Mouse (Mus musculus) cortical plate, adult 2 months (tissue): ENCODE data around the gene Slc25a44. TPM values are rescaled to one million over a fixed set of nuclear protein-coding genes. Genes with fewer than 3 reads are reported as not detected.

Source experiments
- H3K27ac ChIP-seq: fragments of 200-500 bp; 2 replicates; pipeline ENCODE4 v1.5.1; 2012; ENCODE audit warnings: low read length, control low read depth, inconsistent platforms; ENCODE audit not compliant: insufficient read depth
- H3K4me1 ChIP-seq: fragments of 200-500 bp; 2 replicates; pipeline ENCODE4 v1.6.1; 2011; ENCODE audit warnings: low read length; ENCODE audit not compliant: control insufficient read depth, insufficient read depth
- H3K4me3 ChIP-seq: fragments of 200-500 bp; 2 replicates; pipeline ENCODE4 v1.5.1; 2011; ENCODE audit warnings: mild to moderate bottlenecking, low read length, control low read depth; ENCODE audit not compliant: insufficient read depth
- CTCF ChIP-seq: fragments of 200-500 bp; IDR thresholded peaks from 2 replicates; pipeline ENCODE4 v1.5.1; 2011; ENCODE audit warnings: mild to moderate bottlenecking, control low read depth, low read length; ENCODE audit not compliant: insufficient read depth; ENCODE audit errors: extremely low read depth
- POLR2A ChIP-seq: fragments of 200-500 bp; IDR thresholded peaks from 2 replicates; pipeline ENCODE4 v1.6.1; 2011; ENCODE audit warnings: mild to moderate bottlenecking, low read length, control low read depth; ENCODE audit not compliant: insufficient read depth; ENCODE audit errors: extremely low read depth
- polyA plus RNA-seq: library from polyadenylated mRNA; depleted of rRNA; stranded (reverse); fragments of >200 nt; gene quantifications from 2 replicates; pipeline ENCODE4 v1.2.3, GENCODE M21; 2012; rRNA removed

Slc25a44 gene
- polyA plus RNA-seq = 76.3 and 76.4 TPM in 2 replicates

DNA sequence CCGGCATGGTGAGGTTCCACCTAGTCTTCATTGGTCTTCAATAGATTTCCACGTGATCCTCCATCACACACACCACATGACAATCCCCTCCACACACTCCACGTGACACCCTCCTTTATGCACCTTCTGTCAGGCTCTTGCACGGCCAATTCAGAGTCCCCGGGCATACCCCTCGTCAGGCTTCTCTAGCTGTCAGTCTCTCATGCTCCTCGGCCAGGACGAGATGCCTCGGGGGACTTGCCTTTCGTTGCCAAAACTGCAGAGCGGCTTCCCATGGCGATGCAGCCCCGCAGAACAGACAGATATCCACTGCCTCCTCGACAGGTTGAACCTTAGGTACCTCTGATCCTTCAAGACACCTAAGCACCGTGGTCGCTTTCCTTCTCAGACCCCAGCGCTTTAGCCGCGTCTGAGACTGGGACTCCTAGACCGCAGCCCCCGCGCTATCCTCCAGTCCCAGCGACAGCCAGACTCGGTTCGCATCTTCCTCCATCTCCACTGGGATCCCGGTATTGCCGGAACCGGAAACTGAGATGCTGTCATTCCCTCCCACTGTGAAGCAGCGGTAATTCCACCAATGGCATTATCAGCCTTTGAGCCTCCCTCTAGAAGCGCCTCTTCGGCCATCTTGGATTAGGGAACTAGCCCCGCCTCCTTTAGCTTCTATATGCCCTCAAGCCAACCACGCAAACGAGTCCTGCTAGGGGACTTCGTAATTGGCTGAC, at the start of gene Slc25a44:
Gene Slc25a44, minus strand, starts transcription at position 535 of the 725 bp plus-strand sequence.
- H3K4me3 ChIP-seq = peak within 1 kb of the TSS; percentile 70
- H3K4me1 ChIP-seq = peaks cover 8% of the 10 kb centered on the region
- TF ChIP-seq CTCF (no peak), POLR2A (peak; percentile 99)
- H3K27ac ChIP-seq = no peak within 1 kb of the TSS

DNA sequence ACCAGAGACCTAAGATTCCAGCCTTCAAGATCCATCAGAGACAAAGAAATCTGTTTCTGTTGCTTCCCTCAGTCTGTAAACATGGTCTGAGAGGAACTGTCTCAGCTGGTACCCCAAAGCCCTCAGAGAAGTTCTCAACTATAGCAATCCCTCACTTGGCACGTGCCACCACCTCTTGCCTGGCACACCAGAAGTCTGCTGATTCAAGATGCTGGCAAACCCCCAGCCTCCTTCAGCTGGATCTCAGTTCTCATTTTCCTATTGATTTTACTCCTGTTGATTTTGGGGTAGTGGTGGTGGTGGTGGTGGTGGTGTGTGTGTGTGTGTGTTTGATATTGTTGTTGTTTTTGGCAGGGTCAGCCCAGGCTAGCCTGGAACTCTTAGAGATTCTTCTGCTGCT, 48.6 kb upstream of the Slc25a44 start:
- no peak for TF ChIP-seq POLR2A
- TF ChIP-seq CTCF = no peak
- H3K27ac ChIP-seq = no peak overlapping the region
- no peak overlapping the region for H3K4me3 ChIP-seq
- no peaks in the 10 kb centered on the region for H3K4me1 ChIP-seq

DNA sequence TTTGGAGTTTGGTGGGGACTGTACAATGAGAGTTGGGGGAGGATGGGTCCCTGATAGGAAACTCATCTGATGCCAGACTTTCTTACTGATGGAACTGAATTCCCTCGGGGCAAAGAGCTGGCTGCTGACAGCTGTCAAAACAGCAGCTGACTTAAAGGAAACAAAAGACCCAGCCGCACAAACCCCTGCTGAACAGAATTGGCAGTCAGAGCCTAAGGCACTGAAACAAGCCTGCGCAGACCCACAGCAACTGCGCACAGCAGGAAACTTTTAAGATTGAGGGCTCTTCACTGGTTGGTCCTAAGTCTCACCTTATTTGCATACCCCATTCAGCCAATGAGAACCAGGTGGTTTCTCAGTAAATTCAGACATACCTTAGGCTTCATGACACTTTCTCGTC, 48.1 kb upstream of the Slc25a44 start:
- Histone ChIP-seq H3K4me3 (no peak overlapping the region), H3K27ac (no peak overlapping the region), H3K4me1 (no peaks in the 10 kb centered on the region)
- TF ChIP-seq POLR2A (no peak), CTCF (no peak)

DNA sequence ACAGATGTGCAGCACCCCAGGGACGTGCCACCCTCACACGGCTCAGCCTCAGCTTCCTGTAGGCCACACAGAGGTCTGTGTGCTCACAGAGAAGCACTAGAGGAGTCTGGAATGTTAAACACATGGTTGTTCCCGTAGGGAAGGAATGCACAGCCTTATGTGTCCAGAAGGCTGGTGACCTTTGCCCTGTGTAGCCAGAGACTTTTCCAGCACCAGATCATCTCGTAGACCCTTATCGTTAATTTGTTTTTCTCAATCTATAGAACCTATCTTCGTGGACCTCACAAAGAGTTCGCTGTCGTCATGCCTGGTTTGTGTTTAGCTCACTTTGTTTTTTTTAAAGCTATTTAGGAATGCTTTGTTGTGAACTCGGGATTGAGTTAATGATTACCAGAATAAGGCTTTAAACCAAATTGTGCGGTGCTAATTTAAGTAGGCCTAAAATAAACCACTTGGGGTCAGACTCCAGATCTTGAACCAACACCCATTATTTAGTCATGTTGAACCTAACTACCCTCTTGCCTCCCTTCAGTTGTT, 46.1 kb upstream of the Slc25a44 start:
- Histone ChIP-seq H3K4me3 (no peak overlapping the region), H3K4me1 (no peaks in the 10 kb centered on the region), H3K27ac (no peak overlapping the region)
- TF ChIP-seq CTCF (no peak), POLR2A (no peak)

DNA sequence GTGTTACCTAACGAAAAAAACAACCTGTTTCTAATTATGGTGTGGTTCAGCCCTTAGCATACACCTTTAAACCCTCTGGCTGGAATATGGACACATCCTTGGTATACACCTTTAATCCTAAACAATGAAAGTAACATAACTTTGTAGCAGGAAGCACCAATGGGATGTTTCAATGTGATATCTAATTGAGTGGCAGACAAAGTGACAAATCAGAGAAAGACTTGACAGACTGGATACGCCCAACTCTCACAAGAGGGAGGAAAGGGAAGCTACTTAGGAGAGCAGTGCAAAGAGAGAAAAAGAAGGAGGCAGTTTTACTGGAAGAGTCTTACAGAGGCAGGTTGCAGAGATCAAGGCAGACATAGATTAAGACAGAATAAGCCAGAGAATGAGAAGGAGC, 44.5 kb upstream of the Slc25a44 start:
- TF ChIP-seq POLR2A (no peak), CTCF (no peak)
- Histone ChIP-seq H3K4me1 (no peaks in the 10 kb centered on the region), H3K4me3 (no peak overlapping the region), H3K27ac (no peak overlapping the region)

DNA sequence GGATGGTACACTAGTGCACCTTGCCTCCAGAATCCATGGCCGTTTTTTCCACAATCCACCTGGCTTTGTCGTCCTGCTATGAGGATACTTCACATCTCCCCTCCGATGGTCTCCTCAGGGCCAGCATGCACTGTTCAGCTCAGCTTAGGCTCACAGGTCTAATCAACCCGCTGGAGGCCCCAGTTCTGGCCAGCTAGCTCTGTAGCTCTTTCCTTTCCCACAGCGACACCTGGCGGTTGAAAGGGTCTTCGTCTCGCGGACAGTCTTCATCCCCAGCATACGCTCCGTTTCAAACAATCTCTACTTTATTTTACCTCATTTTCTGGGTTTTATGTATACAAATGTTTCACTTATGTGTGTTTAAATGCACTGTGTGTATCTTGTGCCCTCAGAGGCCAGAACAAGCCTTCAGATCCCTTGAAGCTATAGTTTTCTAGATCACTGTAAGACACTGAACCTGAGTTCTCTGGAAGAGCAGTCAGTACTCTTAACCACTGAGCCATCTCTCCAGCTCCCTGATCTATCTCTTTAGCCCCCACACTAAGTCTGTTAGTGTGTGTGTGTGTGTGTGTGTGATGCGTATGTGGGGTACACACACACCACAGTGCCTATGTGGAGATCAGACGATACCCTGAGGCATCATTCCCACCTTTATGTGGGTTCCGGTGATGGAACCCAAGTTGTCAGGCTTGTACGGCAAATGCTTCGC, 42.3 kb upstream of the Slc25a44 start:
- Histone ChIP-seq H3K4me1 (no peaks in the 10 kb centered on the region), H3K4me3 (no peak overlapping the region), H3K27ac (no peak overlapping the region)
- TF ChIP-seq POLR2A (no peak), CTCF (peak; percentile 92)

DNA sequence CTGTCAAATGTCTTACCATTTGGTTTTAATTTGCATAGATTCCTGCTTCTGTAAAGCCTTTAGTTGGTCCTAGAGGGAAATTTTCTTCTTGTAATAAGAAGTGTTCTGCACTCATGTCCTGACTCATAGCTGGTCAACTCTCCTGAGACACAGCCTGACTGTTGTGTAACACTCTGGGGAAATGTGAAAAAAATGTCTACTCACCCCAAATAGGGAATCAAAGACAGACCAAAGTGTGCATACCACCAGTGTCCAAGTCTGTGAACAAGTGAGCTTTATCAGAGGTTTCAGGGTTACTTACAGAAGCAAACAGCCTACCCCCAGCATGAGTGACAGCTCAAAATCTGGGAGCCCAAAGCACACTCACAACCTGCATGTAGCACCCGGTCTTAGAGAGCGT, 40.2 kb upstream of the Slc25a44 start:
- H3K4me1 ChIP-seq = no peaks in the 10 kb centered on the region
- H3K27ac ChIP-seq = no peak overlapping the region
- no peak overlapping the region for H3K4me3 ChIP-seq
- TF ChIP-seq POLR2A = no peak
- no peak for TF ChIP-seq CTCF

DNA sequence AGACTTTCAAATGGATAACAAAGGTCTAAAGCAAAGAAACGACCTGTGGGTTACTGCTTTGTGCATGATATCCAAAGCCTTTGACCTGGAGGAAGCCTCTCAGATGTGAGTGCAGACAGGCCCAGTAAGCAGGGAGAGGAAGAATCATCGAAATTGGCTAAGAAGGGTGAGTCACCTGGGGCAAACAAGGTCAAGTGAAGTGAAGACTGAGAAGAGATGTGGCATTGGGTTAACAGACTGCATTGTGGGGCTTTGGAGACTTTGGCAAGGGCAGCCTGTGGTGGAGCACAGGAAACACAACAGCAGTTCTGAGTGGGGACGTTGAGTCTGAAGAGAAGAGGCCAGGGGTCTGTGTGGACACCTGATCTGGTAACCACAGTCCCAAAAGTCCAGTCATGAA, 39.5 kb upstream of the Slc25a44 start:
- Histone ChIP-seq H3K4me3 (no peak overlapping the region), H3K4me1 (no peaks in the 10 kb centered on the region), H3K27ac (no peak overlapping the region)
- TF ChIP-seq POLR2A = no peak
- TF ChIP-seq CTCF = no peak

DNA sequence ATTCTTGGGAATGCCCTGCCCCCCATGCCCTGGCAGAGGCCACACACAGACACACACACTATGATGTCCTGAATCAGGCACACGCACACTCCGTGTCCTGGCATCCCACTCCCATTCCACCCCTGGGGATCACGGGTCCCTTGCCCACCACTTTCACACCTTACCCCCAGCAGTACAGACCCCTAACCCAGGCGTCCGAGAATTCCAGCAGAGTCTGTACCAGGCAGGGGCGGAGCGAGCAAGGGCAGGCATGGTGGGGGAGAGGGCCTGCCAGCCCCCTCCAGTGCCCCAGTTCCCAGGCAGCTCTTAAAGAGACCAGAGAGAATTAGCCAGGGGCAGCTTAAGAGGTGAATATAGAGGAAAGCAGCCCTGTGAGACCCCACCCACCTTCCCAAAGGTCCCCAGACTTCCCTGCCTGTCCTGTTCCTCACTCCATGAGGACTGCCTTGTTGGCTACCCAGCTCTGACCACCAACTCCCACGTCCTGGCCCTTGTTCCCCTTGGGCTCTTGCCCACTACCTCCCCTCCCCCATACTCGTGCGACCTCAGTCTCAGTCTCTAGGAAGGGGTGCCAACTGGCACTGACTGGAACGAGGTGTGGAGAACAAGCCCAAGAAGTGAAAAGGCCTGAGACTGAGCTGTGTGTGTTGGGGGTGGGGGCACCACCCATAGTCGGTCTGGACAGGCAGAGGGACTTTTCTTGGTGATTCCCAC, 36.2 kb upstream of the Slc25a44 start, which contains the start of gene Sema4a:
Gene Sema4a, minus strand, starts transcription at position 200 of the 714 bp plus-strand sequence.
- Histone ChIP-seq H3K27ac (peak within 1 kb of the TSS; percentile 28), H3K4me1 (peaks cover 5% of the 10 kb centered on the region; the same call in 1 of the 2 replicates), H3K4me3 (peak within 1 kb of the TSS; percentile 27)
- TF ChIP-seq CTCF (no peak), POLR2A (no peak)
